Mouse (Mus musculus) MEL (cell line): Measurements from ENCODE around the gene Ublcp1.

Experiments
- BHLHE40 ChIP-seq: IDR thresholded peaks from 2 replicates; pipeline ENCODE4 v1.6.1; 2012; ENCODE audit warnings: low read depth, mild to moderate bottlenecking, inconsistent platforms, low read length, improper control_type of control experiment, borderline replicate concordance
- CTCF ChIP-seq, 3 experiments: IDR thresholded peaks in 2 of 3; conservative IDR thresholded peaks in 1 of 3; 2 replicates each; pipeline ENCODE4 v1.5.1; 2011 to 2012; ENCODE audit warnings: low read length in 3 of 3, low read depth in 2 of 3, mild to moderate bottlenecking in 2 of 3, improper control_type of control experiment in 1 of 3, inconsistent platforms in 1 of 3, mixed read lengths in 1 of 3, moderate library complexity in 1 of 3; ENCODE audit not compliant: control insufficient read depth in 1 of 3, insufficient read depth in 1 of 3, poor library complexity in 1 of 3, severe bottlenecking in 1 of 3
- EP300 ChIP-seq, 2 experiments: IDR thresholded peaks; 2 replicates each; pipeline ENCODE4 v1.6.1; 2011; ENCODE audit warnings: improper control_type of control experiment in 2 of 2, low read length in 2 of 2, low read depth in 1 of 2, mild to moderate bottlenecking in 1 of 2
- GABPA ChIP-seq: IDR thresholded peaks from 2 replicates; pipeline ENCODE4 v1.6.1; 2012; ENCODE audit warnings: low read depth, mild to moderate bottlenecking, inconsistent platforms, low read length, improper control_type of control experiment, moderate library complexity
- GATA1 ChIP-seq: IDR thresholded peaks from 2 replicates; pipeline ENCODE4 v1.6.1; 2011; ENCODE audit warnings: low read depth, low read length, improper control_type of control experiment
- JUND ChIP-seq: IDR thresholded peaks from 2 replicates; pipeline ENCODE4 v1.6.1; 2011; ENCODE audit warnings: low read depth, mild to moderate bottlenecking, improper control_type of control experiment, low read length
- MEF2A ChIP-seq: IDR thresholded peaks from 2 replicates; pipeline ENCODE4 v1.6.1; 2014; ENCODE audit warnings: low read depth, mild to moderate bottlenecking, inconsistent platforms, low read length, improper control_type of control experiment; ENCODE audit not compliant: poor library complexity, insufficient replicate concordance, severe bottlenecking; ENCODE audit errors: extremely low read depth
- MXI1 ChIP-seq: IDR thresholded peaks from 2 replicates; pipeline ENCODE4 v1.6.1; 2011; ENCODE audit warnings: mild to moderate bottlenecking, low read depth, low read length, improper control_type of control experiment
- NRF1 ChIP-seq: IDR thresholded peaks from 2 replicates; pipeline ENCODE4 v1.6.1; 2014; ENCODE audit warnings: low read depth, mild to moderate bottlenecking, inconsistent platforms, low read length, improper control_type of control experiment, moderate library complexity; ENCODE audit not compliant: poor library complexity, insufficient read depth, severe bottlenecking
- POLR2A ChIP-seq, 2 experiments: IDR thresholded peaks; 2 replicates each; pipeline ENCODE4 v1.6.1; 2011 to 2012; ENCODE audit warnings: low read length in 2 of 2, mild to moderate bottlenecking in 2 of 2, control low read depth in 1 of 2, improper control_type of control experiment in 1 of 2, low read depth in 1 of 2, moderate library complexity in 1 of 2; ENCODE audit not compliant: control insufficient read depth in 1 of 2, insufficient read depth in 1 of 2, poor library complexity in 1 of 2
- USF1 ChIP-seq: IDR thresholded peaks from 2 replicates; pipeline ENCODE4 v1.6.1; 2014; ENCODE audit warnings: low read depth, mild to moderate bottlenecking, inconsistent platforms, low read length, improper control_type of control experiment, moderate library complexity

- TF ChIP-seq CTCF (IDR thresholded peaks at IDR 0.05 in 2 of 3, conservative IDR thresholded peaks at IDR 0.05 in 1 of 3; ENCODE audit: control insufficient read depth in 1 of 3, insufficient read depth in 1 of 3, low read depth in 2 of 3, low read length in 3 of 3, poor library complexity in 1 of 3, severe bottlenecking in 1 of 3) (no peak), MEF2A (no peak), MXI1 (no peak), BHLHE40 (no peak), USF1 (no peak), EP300 (IDR thresholded peaks at IDR 0.05; ENCODE audit: low read depth in 1 of 2, low read length in 2 of 2) (no peak), GABPA (no peak), POLR2A (IDR thresholded peaks at IDR 0.05; ENCODE audit: control insufficient read depth in 1 of 2, insufficient read depth in 1 of 2, low read depth in 1 of 2, low read length in 2 of 2, poor library complexity in 1 of 2) (no peak), JUND (no peak), NRF1 (no peak), GATA1 (no peak)
Observed at GRCm38 (mm10) chr11:44417403-44417802, 52.9 kb downstream of the Ublcp1 start.
